Mouse (Mus musculus): ENCODE data around the gene Hic1. TPM values are rescaled to one million over a fixed set of nuclear protein-coding genes. Genes with fewer than 3 reads are reported as not detected.

The Hic1 gene
- polyA plus RNA-seq, 1 experiment: 20.7 TPM

DNA sequence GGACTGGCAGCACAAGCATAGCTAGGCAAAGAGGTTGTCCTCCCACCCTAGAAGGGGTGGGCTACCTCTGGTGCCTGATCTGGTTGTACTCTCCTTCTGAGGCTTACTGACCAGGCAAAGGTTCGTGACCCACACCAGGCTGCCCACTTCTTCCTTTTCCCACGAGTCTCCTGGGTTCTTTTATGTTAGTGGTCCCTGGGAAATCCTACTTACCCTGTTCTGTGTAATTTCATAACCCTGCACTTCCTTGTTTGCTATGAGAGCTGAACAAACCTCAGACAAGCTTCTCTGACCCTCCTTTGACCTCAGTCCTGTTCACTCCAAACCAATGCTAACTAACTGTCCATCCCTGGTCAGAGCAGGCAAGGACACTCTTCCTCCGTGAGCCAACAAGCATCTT, 28.3 kb downstream of the Hic1 start:
- Histone ChIP-seq H3K27ac (ENCODE audit: insufficient read depth, low read length) (peak overlapping the region; percentile 86), H3K4me1 (ENCODE audit: control insufficient read depth, insufficient read depth, low read length) (peaks cover 29% of the 10 kb centered on the region), H3K4me3 (ENCODE audit: insufficient read depth, low read length) (no peak overlapping the region)
- no peak for TF ChIP-seq CTCF (IDR thresholded peaks at IDR 0.05; ENCODE audit: borderline replicate concordance, insufficient read depth, low read length)
- TF ChIP-seq POLR2A (IDR thresholded peaks at IDR 0.05; ENCODE audit: low read depth, low read length): no peak

GRCm38 (mm10) chr11:75140431-75140830, 28.9 kb downstream of the Hic1 start:
- peaks cover 29% of the 10 kb centered on the region for H3K4me1 ChIP-seq (ENCODE audit: control insufficient read depth, insufficient read depth, low read length)
- H3K27ac ChIP-seq (ENCODE audit: insufficient read depth, low read length): peak overlapping the region; percentile 86
- H3K4me3 ChIP-seq (ENCODE audit: insufficient read depth, low read length): no peak overlapping the region
- TF ChIP-seq CTCF (IDR thresholded peaks at IDR 0.05; ENCODE audit: borderline replicate concordance, insufficient read depth, low read length) (no peak), POLR2A (IDR thresholded peaks at IDR 0.05; ENCODE audit: low read depth, low read length) (no peak)

DNA sequence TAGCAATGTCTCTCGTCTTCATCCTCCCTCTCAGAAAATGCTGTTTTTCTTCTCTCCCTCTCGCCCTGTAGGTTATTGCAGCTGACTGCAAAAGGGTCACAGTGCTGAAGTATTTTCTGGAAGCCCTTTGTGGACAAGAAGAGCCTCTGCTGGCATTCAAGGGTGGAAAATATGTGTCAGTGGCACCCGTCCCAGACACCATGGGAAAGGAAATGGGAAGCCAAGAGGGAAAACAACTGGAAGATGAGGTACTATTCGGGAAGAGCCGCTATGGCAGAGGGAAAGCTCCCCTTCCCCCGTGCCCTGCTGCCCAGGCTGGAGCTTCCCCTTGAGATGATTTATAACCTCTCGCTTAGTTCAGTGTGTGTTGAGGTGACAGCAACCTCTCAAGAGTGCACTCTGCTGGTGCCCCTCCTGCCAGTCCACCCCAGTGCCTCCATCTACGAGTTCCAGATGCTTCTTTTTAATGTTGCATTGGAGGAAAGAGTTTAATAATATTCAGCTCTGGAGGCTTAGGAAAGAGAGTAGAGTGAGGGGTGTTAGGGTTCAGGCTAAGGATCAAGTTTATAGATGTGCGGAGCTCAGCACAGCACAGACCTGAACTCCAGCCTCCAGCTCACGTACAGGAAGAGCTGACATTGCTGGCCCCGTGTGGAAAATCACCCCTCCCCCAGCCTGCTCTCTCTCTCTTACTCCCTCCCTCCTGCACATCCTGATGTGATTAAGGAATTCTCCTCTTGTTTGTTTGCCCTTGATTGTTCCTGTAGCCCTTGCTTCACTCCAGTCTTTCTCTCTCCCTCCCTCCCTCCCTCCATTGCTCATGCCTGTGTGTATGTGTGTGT, 30.0 kb downstream of the Hic1 start:
- no peak for TF ChIP-seq POLR2A (IDR thresholded peaks at IDR 0.05; ENCODE audit: low read depth, low read length)
- TF ChIP-seq CTCF (IDR thresholded peaks at IDR 0.05; ENCODE audit: borderline replicate concordance, insufficient read depth, low read length): no peak
- H3K4me3 ChIP-seq (ENCODE audit: insufficient read depth, low read length): no peak overlapping the region
- peaks cover 29% of the 10 kb centered on the region for H3K4me1 ChIP-seq (ENCODE audit: control insufficient read depth, insufficient read depth, low read length)
- peak overlapping the region; percentile 53 for H3K27ac ChIP-seq (ENCODE audit: insufficient read depth, low read length)

DNA sequence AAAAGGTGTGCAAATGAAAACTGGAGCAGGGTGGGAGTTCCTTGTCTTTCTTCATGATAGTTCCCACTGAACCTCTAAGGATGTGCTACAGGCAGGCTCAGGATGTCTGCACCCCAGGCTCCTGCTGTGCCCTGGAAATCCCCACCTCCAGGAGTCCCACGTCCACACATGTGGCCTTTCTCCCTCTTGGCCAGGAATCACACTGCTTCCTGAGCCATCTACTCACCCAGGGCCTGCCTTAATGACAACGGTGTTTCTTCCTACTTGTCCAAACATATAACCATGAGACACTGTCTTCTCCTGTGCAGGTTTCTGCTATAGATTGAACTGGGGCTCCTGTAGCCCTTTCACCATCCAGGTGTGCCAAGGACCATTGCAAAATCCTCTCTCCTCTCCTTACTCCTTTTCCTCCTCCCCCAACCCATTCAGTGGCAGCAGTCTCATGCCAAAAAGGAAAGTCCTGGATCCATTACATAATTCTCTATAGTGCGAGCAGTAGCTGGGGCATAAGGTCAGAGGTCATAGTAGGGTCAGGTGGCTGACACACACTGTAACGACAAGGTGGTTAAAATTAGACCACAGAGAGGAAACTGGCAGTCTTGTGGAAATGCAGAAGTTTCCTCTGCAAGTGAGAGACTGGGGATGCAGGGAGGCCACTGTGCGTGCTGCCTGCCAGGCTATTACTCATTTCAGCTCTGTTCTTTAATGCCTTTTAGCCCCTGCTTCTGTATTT, 32.5 kb downstream of the Hic1 start:
- TF ChIP-seq POLR2A (IDR thresholded peaks at IDR 0.05; ENCODE audit: low read depth, low read length) (no peak), CTCF (IDR thresholded peaks at IDR 0.05; ENCODE audit: borderline replicate concordance, insufficient read depth, low read length) (no peak)
- H3K4me3 ChIP-seq (ENCODE audit: insufficient read depth, low read length): no peak overlapping the region
- peaks cover 25% of the 10 kb centered on the region for H3K4me1 ChIP-seq (ENCODE audit: control insufficient read depth, insufficient read depth, low read length)
- no peak overlapping the region for H3K27ac ChIP-seq (ENCODE audit: insufficient read depth, low read length)

DNA sequence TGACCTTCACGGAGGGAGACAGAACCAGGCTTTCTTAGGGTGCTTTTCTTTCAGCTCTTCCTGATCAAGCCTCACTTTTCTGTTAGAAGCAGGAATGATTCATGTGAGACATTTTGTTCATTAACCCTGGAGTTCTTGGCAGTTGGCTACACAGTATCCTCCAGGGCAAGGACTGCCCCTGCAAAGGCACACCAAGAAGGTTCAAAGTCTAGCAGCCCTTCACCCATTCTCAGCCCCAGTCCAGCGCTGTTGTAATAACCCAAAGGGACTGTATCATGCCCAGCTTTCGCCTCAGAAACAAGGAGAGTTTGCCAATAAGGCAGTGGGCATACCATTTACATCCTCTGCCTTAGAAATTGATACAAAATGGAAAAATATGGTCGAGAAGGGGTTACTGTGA, 34.0 kb downstream of the Hic1 start:
- peaks cover 19% of the 10 kb centered on the region for H3K4me1 ChIP-seq (ENCODE audit: control insufficient read depth, insufficient read depth, low read length)
- TF ChIP-seq CTCF (IDR thresholded peaks at IDR 0.05; ENCODE audit: borderline replicate concordance, insufficient read depth, low read length) (no peak), POLR2A (IDR thresholded peaks at IDR 0.05; ENCODE audit: low read depth, low read length) (no peak)
- H3K4me3 ChIP-seq (ENCODE audit: insufficient read depth, low read length): no peak overlapping the region
- no peak overlapping the region for H3K27ac ChIP-seq (ENCODE audit: insufficient read depth, low read length)

GRCm38 (mm10) chr11:75134485-75135068, 34.7 kb downstream of the Hic1 start:
- Histone ChIP-seq H3K4me1 (ENCODE audit: control insufficient read depth, insufficient read depth, low read length) (peaks cover 14% of the 10 kb centered on the region), H3K27ac (ENCODE audit: insufficient read depth, low read length) (no peak overlapping the region), H3K4me3 (ENCODE audit: insufficient read depth, low read length) (no peak overlapping the region)
- no peak for TF ChIP-seq CTCF (IDR thresholded peaks at IDR 0.05; ENCODE audit: borderline replicate concordance, insufficient read depth, low read length)
- no peak for TF ChIP-seq POLR2A (IDR thresholded peaks at IDR 0.05; ENCODE audit: low read depth, low read length)

GRCm38 (mm10) chr11:75133951-75134350, 35.4 kb downstream of the Hic1 start:
- Histone ChIP-seq H3K4me1 (ENCODE audit: control insufficient read depth, insufficient read depth, low read length) (peaks cover 9% of the 10 kb centered on the region), H3K4me3 (ENCODE audit: insufficient read depth, low read length) (no peak overlapping the region), H3K27ac (ENCODE audit: insufficient read depth, low read length) (no peak overlapping the region)
- TF ChIP-seq CTCF (IDR thresholded peaks at IDR 0.05; ENCODE audit: borderline replicate concordance, insufficient read depth, low read length) (no peak), POLR2A (IDR thresholded peaks at IDR 0.05; ENCODE audit: low read depth, low read length) (no peak)

DNA sequence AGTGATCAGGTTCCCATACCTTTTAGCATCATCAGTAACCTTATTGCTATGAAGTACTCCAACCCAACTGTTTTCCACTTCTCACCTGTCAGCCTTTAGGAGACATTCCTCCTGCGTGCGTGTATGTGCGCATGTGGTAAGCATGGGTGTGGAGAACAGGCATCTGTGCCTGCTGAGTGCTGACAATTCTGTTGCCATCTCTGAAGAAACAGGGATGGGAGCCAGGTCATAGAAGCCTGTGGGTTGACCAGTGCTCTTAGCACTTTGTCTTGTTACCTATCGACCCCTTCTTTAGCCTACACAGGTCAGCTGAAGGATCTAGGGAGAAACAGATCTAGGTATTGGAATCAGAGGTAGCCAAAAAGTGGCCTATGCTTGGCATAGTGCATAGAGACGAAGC, 35.9 kb downstream of the Hic1 start:
- Histone ChIP-seq H3K27ac (ENCODE audit: insufficient read depth, low read length) (no peak overlapping the region), H3K4me3 (ENCODE audit: insufficient read depth, low read length) (no peak overlapping the region), H3K4me1 (ENCODE audit: control insufficient read depth, insufficient read depth, low read length) (peaks cover 7% of the 10 kb centered on the region; the same call in 1 of the 2 replicates)
- TF ChIP-seq CTCF (IDR thresholded peaks at IDR 0.05; ENCODE audit: borderline replicate concordance, insufficient read depth, low read length) (no peak), POLR2A (IDR thresholded peaks at IDR 0.05; ENCODE audit: low read depth, low read length) (no peak)

GRCm38 (mm10) chr11:75132278-75132677, 37.0 kb downstream of the Hic1 start:
- Histone ChIP-seq H3K4me1 (ENCODE audit: control insufficient read depth, insufficient read depth, low read length) (peaks cover 4% of the 10 kb centered on the region; the same call in 1 of the 2 replicates), H3K4me3 (ENCODE audit: insufficient read depth, low read length) (no peak overlapping the region), H3K27ac (ENCODE audit: insufficient read depth, low read length) (no peak overlapping the region)
- TF ChIP-seq POLR2A (IDR thresholded peaks at IDR 0.05; ENCODE audit: low read depth, low read length) (no peak), CTCF (IDR thresholded peaks at IDR 0.05; ENCODE audit: borderline replicate concordance, insufficient read depth, low read length) (no peak)
